Mouse (Mus musculus) splenic B cell, adult 2 months (primary cell): ENCODE results near the gene Als2cl.
A peak's percentile ranks its signal among the peaks of the same experiment; 100 is the strongest.

Source experiments
- DNase-seq: peaks from one replicate; pipeline ENCODE4 v3.0.0-alpha.2; 2011; ENCODE audit warnings: low read depth, low spot score
- H3K27me3 ChIP-seq: 2 replicates; pipeline ENCODE4 v1.6.1; 2012; ENCODE audit warnings: mild to moderate bottlenecking, low read length, moderate library complexity, mixed read lengths; ENCODE audit not compliant: control insufficient read depth, poor library complexity, insufficient read depth, severe bottlenecking
- H3K36me3 ChIP-seq: 2 replicates; pipeline ENCODE4 v1.6.1; 2012; ENCODE audit warnings: mild to moderate bottlenecking, low read length, moderate library complexity, mixed read lengths; ENCODE audit not compliant: control insufficient read depth, poor library complexity, insufficient read depth, severe bottlenecking

Als2cl gene

DNA sequence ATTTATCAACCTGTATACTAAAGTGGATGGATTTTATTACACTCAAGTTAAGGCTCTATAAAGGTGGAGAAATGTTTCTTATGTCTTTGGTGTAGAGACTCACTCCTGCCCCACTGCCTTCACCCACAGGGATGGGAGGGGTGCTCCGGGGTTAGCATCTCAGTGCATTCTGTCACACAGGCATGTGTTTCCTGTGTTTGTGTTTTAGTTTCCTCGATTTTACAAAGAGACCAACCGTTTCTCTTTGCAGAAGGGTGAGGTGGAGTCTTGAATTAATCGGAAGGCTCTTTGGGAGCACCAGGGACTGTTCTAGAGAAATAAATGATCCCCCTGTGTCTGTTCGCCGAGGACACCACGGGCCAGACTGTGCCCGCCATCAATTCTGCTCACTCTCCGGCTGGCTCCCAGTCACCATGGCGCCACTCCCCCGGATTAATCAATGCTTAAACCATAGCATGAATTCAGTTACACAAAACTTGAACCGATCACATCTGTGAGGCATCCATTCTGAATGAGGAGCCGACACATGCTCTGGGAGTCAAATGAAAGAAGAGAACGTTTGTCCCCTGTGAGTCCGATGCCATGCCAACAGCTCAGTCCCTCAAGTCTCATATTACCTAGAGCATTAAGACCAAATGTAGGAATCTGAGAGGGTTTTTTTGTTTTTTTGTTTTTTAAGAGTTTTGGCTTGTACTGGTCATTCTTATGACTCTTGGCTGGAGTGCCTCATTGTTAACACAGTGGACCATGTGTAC, 41.2 kb downstream of the Als2cl start:
- DNase-seq, result no peak
- no peaks in the 10 kb centered on the region for H3K27me3 ChIP-seq
- no peaks in the 10 kb centered on the region for H3K36me3 ChIP-seq

DNA sequence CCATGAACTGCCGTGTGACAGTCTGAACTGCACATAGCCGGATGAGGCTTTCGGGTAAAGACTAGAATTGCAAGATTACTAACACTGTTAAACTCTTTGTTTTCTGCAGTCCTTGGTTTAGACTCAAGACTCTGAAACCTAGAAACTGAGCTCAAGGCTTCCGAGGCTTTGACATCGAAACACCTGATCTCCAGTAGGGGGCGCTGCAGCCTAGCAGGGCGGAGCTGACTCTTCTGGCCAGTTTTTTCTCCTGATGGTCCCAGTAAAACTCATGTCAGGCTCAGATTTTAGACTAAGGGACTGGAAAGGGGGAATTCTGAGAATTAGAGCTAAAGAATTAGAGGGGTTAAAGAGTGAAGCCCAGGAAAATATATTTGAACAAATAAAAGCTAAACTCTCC, 43.1 kb downstream of the Als2cl start:
- no peaks in the 10 kb centered on the region for H3K27me3 ChIP-seq
- no peaks in the 10 kb centered on the region for H3K36me3 ChIP-seq
- peak; percentile 57 for DNase-seq

DNA sequence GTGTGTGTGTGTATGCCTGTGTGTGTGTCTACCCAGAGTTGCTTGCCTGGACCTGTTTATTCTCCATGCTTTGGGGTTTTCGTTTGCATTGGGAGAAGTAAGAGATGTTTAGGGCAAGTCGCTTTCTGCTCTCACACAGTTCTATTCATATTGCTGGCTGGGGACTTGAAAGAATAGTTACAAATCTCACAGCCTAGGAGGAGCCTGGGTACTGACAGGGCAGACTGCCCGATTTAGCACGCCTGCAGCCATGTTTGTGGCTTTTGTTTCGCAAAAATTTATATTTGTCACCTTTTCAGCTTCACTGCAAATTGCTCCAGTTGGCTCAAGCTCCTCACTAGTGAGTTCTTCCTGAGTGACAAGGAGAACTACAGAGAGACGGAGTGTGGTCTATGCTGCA, 51.9 kb downstream of the Als2cl start:
- no peaks in the 10 kb centered on the region for H3K36me3 ChIP-seq
- no peaks in the 10 kb centered on the region for H3K27me3 ChIP-seq
- DNase-seq, result no peak

DNA sequence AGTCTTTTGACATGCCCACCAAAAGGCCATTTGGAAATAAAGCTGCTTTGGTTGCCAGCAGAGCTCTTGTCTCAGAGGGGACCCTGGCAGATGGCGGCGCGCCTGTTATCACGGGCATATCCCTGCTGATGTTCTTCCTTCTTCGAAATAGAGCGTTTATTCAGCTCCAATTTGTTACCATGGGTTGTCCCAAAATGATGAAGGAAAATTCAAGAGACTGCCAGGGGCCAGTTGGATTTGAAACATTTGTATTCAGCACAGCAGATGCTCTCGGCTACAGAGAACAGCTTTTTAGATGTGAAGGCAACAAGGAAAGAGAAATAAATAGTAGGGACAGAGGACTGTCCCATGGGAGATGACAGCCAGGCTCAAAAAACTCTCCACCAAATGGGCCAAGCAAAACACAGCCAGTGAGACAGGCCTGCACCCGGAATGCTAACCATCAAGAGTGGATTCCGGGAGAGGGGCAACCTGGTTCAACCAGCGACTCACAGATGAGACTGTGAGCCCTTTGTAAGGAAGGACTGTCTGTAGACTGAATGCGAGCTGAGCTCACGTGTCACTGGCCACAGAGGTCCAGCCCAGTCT, 54.3 kb downstream of the Als2cl start:
- DNase-seq, result no peak
- H3K27me3 ChIP-seq, result no peaks in the 10 kb centered on the region
- H3K36me3 ChIP-seq, result no peaks in the 10 kb centered on the region

DNA sequence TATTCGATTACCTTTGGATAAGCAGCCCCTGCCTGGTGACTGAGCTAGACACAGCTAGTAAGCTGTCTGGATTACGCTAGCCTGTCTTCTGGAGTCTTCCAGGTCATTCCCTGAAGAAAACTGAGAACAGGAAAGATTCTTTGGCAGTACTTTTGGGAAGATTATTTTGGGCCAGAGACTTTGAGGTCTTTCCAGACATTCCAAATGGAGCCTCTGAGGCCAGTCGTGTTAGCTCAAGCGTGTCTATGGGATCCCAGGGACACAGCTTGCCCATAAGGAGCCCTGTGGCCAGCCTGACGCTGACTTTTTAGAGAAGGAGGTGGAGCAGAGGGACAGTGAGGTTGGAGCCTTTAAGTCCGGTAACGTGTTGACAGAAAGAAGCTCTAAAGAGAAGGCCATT, 56.3 kb downstream of the Als2cl start:
- no peaks in the 10 kb centered on the region for H3K36me3 ChIP-seq

DNA sequence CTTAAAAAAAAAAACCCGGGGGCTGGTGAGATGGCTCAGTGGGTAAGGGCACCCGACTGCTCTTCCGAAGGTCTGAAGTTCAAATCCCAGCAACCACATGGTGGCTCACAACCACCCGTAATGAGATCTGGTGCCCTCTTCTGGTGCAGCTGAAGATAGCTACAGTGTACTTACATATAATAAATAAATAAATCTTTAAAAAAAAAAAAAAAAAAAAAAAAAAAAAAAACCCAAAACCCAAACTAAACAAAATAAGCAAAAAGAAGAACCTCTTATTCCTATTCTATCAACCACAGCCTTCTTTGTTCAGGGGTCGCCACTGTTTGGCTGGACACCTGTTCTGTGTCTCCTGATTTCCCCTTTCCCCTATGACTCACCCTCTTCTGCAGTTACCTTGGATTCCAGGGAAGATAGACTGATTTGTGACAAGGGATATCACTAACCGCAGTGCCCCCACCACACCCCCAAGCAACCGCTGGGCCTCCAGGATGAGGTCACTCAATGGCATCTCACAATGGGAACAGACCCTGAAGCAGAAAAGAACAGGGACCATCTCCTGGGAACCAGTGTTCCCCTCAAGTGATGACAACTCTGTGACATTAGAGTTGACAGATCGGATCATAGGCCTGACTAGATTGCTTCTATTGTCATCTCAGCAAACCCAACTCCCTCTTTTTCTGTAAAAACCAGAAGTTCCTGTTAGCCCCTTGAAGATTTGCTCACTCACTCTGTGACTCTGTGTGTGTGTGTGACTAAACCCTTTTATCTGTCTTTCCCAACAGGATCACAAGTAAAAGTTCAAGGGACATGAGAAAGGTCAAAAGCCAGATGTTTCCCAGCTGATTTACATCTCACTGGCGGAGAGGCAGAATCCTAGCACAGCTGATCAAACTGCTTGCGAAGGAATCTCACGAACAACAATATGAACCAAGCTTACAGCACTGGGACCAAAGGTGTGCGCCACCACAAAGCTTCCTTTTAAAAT, 58.1 kb downstream of the Als2cl start:
- H3K27me3 ChIP-seq, result no peaks in the 10 kb centered on the region
- H3K36me3 ChIP-seq, result no peaks in the 10 kb centered on the region
- DNase-seq, result no peak

More for the DNA sequence above, 56.3 kb downstream of the Als2cl start:
- no peak for DNase-seq
- H3K27me3 ChIP-seq, result no peaks in the 10 kb centered on the region

DNA sequence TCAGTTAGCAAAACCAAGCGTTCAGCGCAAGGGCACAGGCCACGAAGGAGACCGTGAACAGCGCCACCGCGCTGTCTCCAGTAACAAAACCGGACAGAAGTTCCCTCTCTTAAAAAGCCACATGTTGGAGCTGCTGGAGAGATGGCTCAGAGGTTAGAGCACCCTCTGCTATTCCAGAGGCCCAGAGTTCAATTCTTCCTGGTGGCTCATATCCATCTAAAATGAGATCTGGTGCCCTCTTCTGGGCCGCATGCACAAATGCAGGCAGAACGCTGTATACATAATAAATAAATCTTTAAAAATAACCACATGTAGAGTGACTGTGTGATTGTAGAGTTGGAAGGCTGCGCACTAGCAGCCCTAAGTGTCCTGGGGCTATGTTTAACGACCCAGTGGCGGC, 64.6 kb downstream of the Als2cl start:
- peak; percentile 10 for DNase-seq
- no peaks in the 10 kb centered on the region for H3K36me3 ChIP-seq

DNA sequence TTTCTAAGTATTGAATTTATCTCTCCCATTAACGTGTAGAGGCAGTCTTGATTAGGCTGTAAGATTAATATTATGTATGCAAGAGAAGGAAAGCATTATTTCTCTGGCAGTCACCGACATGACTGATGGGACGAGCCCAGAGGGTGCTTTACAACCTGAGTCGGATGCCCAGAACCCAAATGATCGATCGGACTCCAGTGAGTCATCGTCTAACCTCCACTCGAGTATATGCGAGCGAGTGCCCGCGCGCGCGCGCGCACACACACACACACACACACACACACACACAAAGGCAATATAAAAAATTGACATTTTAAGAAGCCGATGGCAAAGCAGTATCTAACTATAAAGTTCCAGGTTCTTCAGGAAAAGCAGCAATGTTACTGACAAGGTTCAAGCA, 65.7 kb downstream of the Als2cl start:
- Histone ChIP-seq H3K36me3 (no peaks in the 10 kb centered on the region), H3K27me3 (no peaks in the 10 kb centered on the region)
- no peak for DNase-seq

More for the DNA sequence above, 64.6 kb downstream of the Als2cl start:
- no peaks in the 10 kb centered on the region for H3K27me3 ChIP-seq

DNA sequence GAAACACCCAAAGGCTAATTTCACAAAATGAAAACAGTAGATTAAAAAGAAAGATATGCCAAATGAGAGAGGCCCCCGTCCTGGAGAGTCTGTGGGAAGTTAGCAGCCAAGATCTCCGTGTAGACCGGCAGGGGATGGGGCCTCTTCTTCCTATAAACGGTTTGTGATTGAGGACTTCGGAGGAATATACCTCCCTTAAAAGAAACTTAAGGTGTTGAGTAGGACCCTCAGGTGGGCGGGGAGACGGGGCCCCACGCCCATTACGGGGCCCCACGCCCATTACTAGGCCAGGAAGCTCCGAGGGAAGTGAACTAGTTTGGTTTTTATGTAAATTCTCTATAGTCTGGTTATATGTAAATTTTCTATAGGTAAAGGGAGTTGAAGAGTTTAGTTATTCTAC, 66.3 kb downstream of the Als2cl start, which contains the start of gene Tdgf1:
TSS of gene Tdgf1 (minus strand) at position 233 of the 400 bp plus-strand sequence.
- no peak for DNase-seq
- Histone ChIP-seq H3K27me3 (no peaks in the 10 kb centered on the region), H3K36me3 (no peaks in the 10 kb centered on the region)

DNA sequence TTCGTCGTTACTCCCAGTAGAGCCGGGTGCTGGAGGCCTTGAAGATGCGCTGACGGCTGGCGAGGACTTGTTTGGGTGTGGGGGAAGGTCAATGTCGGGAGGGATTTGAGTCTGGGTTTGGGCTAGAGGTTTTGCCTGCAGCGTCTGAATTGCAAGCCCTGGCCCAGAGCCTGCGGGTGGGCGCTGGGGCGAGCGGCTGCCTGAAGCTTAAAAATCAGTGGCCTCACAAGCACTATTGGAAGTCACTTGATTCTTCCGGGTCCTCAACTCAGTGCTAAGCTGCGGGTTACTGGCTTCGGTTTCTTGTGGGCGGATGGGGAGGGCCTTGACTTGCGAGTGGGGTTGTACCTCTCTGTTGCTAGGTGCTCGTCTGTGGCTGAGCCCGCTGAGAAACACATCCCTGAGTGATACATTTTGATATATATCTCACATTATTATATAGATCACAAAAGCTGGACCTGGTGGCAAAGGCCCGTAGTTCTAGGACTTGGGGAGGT, 66.9 kb downstream of the Als2cl start:
- H3K27me3 ChIP-seq, result no peaks in the 10 kb centered on the region
- H3K36me3 ChIP-seq, result no peaks in the 10 kb centered on the region
- DNase-seq, result no peak

DNA sequence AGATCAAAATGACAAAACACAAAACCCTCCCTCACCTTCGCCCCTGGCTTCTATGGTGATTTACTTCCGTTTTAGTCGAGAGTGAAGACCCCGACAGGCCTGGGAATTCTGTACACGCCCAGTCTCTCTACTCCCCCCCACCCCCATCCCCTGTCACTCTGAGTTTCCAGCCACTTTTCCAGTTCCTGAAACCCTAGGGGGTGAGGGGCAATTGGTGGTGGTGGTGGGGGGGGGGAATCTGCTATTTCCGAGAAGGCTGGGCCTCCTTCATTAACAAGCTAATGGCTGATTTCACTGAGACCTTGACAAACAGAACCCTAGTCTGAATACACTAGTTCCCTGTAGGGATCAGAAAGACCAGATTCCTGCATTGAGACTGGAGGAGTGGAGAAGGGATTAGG, 67.6 kb downstream of the Als2cl start:
- DNase-seq, result no peak
- no peaks in the 10 kb centered on the region for H3K36me3 ChIP-seq
- no peaks in the 10 kb centered on the region for H3K27me3 ChIP-seq

DNA sequence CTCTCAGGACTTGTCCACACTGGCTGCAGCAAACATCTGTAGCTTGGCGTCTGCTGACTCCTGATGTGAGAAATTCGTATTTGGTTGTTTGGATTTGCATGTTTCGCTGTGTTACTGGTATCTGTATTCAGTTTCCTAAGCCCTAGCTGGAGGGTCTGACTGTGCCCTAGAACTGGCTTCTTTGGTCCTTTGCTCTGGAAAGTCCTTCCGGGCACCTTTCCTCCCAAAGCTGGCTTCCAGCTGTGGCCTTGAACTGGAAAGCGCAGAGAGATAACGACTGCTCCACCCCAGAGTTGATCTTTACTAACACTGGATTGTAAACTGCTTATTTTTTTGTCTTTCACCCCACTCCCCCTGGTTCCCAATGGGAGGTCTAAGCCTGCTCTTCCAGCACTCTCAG, 68.2 kb downstream of the Als2cl start:
- Histone ChIP-seq H3K27me3 (no peaks in the 10 kb centered on the region), H3K36me3 (no peaks in the 10 kb centered on the region)
- DNase-seq, result no peak

DNA sequence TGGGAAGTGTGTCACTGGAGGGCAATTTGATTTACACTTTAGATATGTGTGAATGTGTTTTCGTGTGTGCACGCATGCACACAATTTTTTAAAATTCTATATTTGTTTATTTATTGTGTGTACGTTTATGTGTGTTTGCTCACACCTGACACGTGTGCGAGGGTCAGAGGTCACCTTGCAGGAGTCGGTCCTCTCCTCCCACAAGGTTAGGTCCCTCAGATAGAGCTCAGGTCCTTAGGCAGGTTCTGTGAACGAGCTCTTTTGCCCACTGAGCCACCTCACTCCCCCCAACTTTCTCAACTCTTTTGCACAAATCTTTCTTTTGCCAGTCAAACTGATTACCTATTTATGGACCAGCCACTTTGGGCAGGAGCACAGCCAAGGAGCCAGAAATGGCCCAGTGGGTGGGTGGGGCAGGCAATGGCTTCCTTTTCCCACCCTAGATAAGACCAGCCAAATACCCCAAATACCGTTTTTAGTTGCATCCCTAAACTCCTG, 69.2 kb downstream of the Als2cl start:
- no peaks in the 10 kb centered on the region for H3K36me3 ChIP-seq
- no peak for DNase-seq
- no peaks in the 10 kb centered on the region for H3K27me3 ChIP-seq

DNA sequence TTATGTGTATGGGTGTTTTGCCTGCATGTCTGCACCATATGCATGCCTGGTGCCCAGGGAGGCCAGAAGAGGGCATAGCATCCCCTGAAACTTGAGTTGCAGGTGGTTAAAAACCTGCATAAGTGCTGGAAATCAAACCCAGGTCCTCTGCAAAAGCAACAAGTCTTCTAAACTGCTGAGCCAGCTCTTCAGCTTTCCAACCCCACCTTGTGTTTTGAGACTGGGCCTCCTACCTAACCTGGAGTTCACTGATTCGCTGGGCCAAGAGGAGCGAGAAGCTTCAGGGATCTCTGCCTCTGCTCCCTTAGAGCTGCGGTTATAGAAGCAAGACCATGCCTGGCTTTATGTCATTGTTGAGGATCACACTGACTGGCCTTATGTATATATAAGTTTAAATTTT, 70.4 kb downstream of the Als2cl start:
- Histone ChIP-seq H3K36me3 (no peaks in the 10 kb centered on the region), H3K27me3 (no peaks in the 10 kb centered on the region)
- no peak for DNase-seq
